Mouse (Mus musculus) MEL (cell line): Measurements from ENCODE around the gene Pmpca. TPM values are rescaled to one million over a fixed set of nuclear protein-coding genes. Genes with fewer than 3 reads are reported as not detected.

ENCODE experiments used
- DNase-seq: peaks from one replicate; pipeline ENCODE4 v3.0.0; 2011; ENCODE audit warnings: low read depth, low spot score
- H3K27ac ChIP-seq: 2 replicates; pipeline ENCODE4 v1.5.1; 2012; ENCODE audit warnings: low read depth, mild to moderate bottlenecking, control low read depth, low read length, moderate library complexity; ENCODE audit not compliant: control insufficient read depth
- H3K27me3 ChIP-seq, 2 experiments: fragments of 150-350 bp in 1 of 2; sonication (generic) in 1 of 2; 2 replicates each; pipeline ENCODE4 v1.6.1; 2012; ENCODE audit warnings: low read length in 2 of 2, mild to moderate bottlenecking in 2 of 2, improper control_type of control experiment in 1 of 2, moderate library complexity in 1 of 2; ENCODE audit not compliant: insufficient read depth in 2 of 2, control insufficient read depth in 1 of 2
- H3K36me3 ChIP-seq, 2 experiments: 2 replicates each; pipeline ENCODE4 v1.6.1; 2012 to 2014; ENCODE audit warnings: low read length in 2 of 2, improper control_type of control experiment in 1 of 2, inconsistent platforms in 1 of 2, mild to moderate bottlenecking in 1 of 2; ENCODE audit not compliant: insufficient read depth in 2 of 2, control insufficient read depth in 1 of 2
- H3K4me1 ChIP-seq, 2 experiments: fragments of 150-350 bp in 1 of 2; sonication (generic) in 1 of 2; 2 replicates each; pipeline ENCODE4 v1.6.1; 2012; ENCODE audit warnings: low read length in 2 of 2, improper control_type of control experiment in 1 of 2, mild to moderate bottlenecking in 1 of 2; ENCODE audit not compliant: insufficient read depth in 2 of 2, control insufficient read depth in 1 of 2
- H3K4me3 ChIP-seq, 2 experiments: fragments of 150-350 bp in 1 of 2; sonication (generic) in 1 of 2; 2 replicates each; pipeline ENCODE4 v1.5.1; 2012; ENCODE audit warnings: low read depth in 2 of 2, low read length in 2 of 2, mild to moderate bottlenecking in 2 of 2, moderate library complexity in 2 of 2, control low read depth in 1 of 2, improper control_type of control experiment in 1 of 2; ENCODE audit not compliant: control insufficient read depth in 1 of 2, insufficient read depth in 1 of 2
- H3K79me2 ChIP-seq: 2 replicates; pipeline ENCODE4 v1.6.1; 2012; ENCODE audit warnings: mild to moderate bottlenecking, low read length, moderate library complexity; ENCODE audit not compliant: control insufficient read depth, poor library complexity, insufficient read depth
- H3K9ac ChIP-seq: 2 replicates; pipeline ENCODE4 v1.6.1; 2012; ENCODE audit warnings: low read depth, mild to moderate bottlenecking, control low read depth, low read length, moderate library complexity; ENCODE audit not compliant: control insufficient read depth, poor library complexity, severe bottlenecking
- H3K9me3 ChIP-seq: fragments of 150-350 bp; sonication (generic); replicated peaks from 2 replicates; pipeline ENCODE4 v1.6.1; 2012; ENCODE audit warnings: mild to moderate bottlenecking, low read length, improper control_type of control experiment, moderate library complexity; ENCODE audit not compliant: insufficient read depth
- BHLHE40 ChIP-seq: IDR thresholded peaks from 2 replicates; pipeline ENCODE4 v1.6.1; 2012; ENCODE audit warnings: low read depth, mild to moderate bottlenecking, inconsistent platforms, low read length, improper control_type of control experiment, borderline replicate concordance
- CHD1 ChIP-seq: IDR thresholded peaks from 2 replicates; pipeline ENCODE4 v1.6.1; 2012; ENCODE audit warnings: low read depth, mild to moderate bottlenecking, inconsistent platforms, low read length, improper control_type of control experiment
- CHD2 ChIP-seq: IDR thresholded peaks from 2 replicates; pipeline ENCODE4 v1.6.1; 2011; ENCODE audit warnings: low read length, improper control_type of control experiment
- CTCF ChIP-seq, 3 experiments: IDR thresholded peaks in 2 of 3; conservative IDR thresholded peaks in 1 of 3; 2 replicates each; pipeline ENCODE4 v1.5.1; 2011 to 2012; ENCODE audit warnings: low read length in 3 of 3, low read depth in 2 of 3, mild to moderate bottlenecking in 2 of 3, improper control_type of control experiment in 1 of 3, inconsistent platforms in 1 of 3, mixed read lengths in 1 of 3, moderate library complexity in 1 of 3; ENCODE audit not compliant: control insufficient read depth in 1 of 3, insufficient read depth in 1 of 3, poor library complexity in 1 of 3, severe bottlenecking in 1 of 3
- E2F4 ChIP-seq: IDR thresholded peaks from 2 replicates; pipeline ENCODE4 v1.6.1; 2011; ENCODE audit warnings: low read depth, low read length, improper control_type of control experiment, borderline replicate concordance
- ELF1 ChIP-seq: IDR thresholded peaks from 2 replicates; pipeline ENCODE4 v1.6.1; 2014; ENCODE audit warnings: low read depth, mild to moderate bottlenecking, inconsistent platforms, low read length, improper control_type of control experiment, moderate library complexity
- ETS1 ChIP-seq: IDR thresholded peaks from 2 replicates; pipeline ENCODE4 v1.6.1; 2012; ENCODE audit warnings: low read depth, mild to moderate bottlenecking, inconsistent platforms, low read length, improper control_type of control experiment, moderate library complexity
- GABPA ChIP-seq: IDR thresholded peaks from 2 replicates; pipeline ENCODE4 v1.6.1; 2012; ENCODE audit warnings: low read depth, mild to moderate bottlenecking, inconsistent platforms, low read length, improper control_type of control experiment, moderate library complexity
- HCFC1 ChIP-seq: IDR thresholded peaks from 2 replicates; pipeline ENCODE4 v1.6.1; 2012; ENCODE audit warnings: low read depth, mild to moderate bottlenecking, inconsistent platforms, low read length, improper control_type of control experiment, moderate library complexity
- JUND ChIP-seq: IDR thresholded peaks from 2 replicates; pipeline ENCODE4 v1.6.1; 2011; ENCODE audit warnings: low read depth, mild to moderate bottlenecking, improper control_type of control experiment, low read length
- MAX ChIP-seq: IDR thresholded peaks from 2 replicates; pipeline ENCODE4 v1.6.1; 2011; ENCODE audit warnings: low read length, improper control_type of control experiment
- MAZ ChIP-seq: IDR thresholded peaks from 2 replicates; pipeline ENCODE4 v1.6.1; 2012; ENCODE audit warnings: low read depth, mild to moderate bottlenecking, inconsistent platforms, low read length, improper control_type of control experiment
- MXI1 ChIP-seq: IDR thresholded peaks from 2 replicates; pipeline ENCODE4 v1.6.1; 2011; ENCODE audit warnings: mild to moderate bottlenecking, low read depth, low read length, improper control_type of control experiment
- MYB ChIP-seq: IDR thresholded peaks from 2 replicates; pipeline ENCODE4 v1.6.1; 2011; ENCODE audit warnings: mild to moderate bottlenecking, low read depth, low read length, improper control_type of control experiment
- MYC ChIP-seq: IDR thresholded peaks from 2 replicates; pipeline ENCODE4 v1.6.1; 2011; ENCODE audit warnings: low read depth, mild to moderate bottlenecking, low read length, improper control_type of control experiment, moderate library complexity
- NELFE ChIP-seq: IDR thresholded peaks from 2 replicates; pipeline ENCODE4 v1.6.1; 2011; ENCODE audit warnings: low read depth, low read length, improper control_type of control experiment
- NRF1 ChIP-seq: IDR thresholded peaks from 2 replicates; pipeline ENCODE4 v1.6.1; 2014; ENCODE audit warnings: low read depth, mild to moderate bottlenecking, inconsistent platforms, low read length, improper control_type of control experiment, moderate library complexity; ENCODE audit not compliant: poor library complexity, insufficient read depth, severe bottlenecking
- POLR2A ChIP-seq, 2 experiments: IDR thresholded peaks; 2 replicates each; pipeline ENCODE4 v1.6.1; 2011 to 2012; ENCODE audit warnings: low read length in 2 of 2, mild to moderate bottlenecking in 2 of 2, control low read depth in 1 of 2, improper control_type of control experiment in 1 of 2, low read depth in 1 of 2, moderate library complexity in 1 of 2; ENCODE audit not compliant: control insufficient read depth in 1 of 2, insufficient read depth in 1 of 2, poor library complexity in 1 of 2
- POLR2AphosphoS2 ChIP-seq: IDR thresholded peaks from 2 replicates; pipeline ENCODE4 v1.6.1; 2011; ENCODE audit warnings: low read length, improper control_type of control experiment
- RAD21 ChIP-seq: IDR thresholded peaks from 2 replicates; pipeline ENCODE4 v1.6.1; 2011; ENCODE audit warnings: mild to moderate bottlenecking, low read depth, low read length, improper control_type of control experiment
- TBP ChIP-seq: IDR thresholded peaks from 2 replicates; pipeline ENCODE4 v1.8.0; 2011; ENCODE audit warnings: low read depth, low read length, improper control_type of control experiment
- TCF12 ChIP-seq: IDR thresholded peaks from 2 replicates; pipeline ENCODE4 v1.6.1; 2014; ENCODE audit warnings: low read depth, mild to moderate bottlenecking, inconsistent platforms, low read length, improper control_type of control experiment, moderate library complexity
- UBTF ChIP-seq: IDR thresholded peaks from 2 replicates; pipeline ENCODE4 v1.6.1; 2012; ENCODE audit warnings: low read depth, mild to moderate bottlenecking, inconsistent platforms, low read length, improper control_type of control experiment, moderate library complexity, borderline replicate concordance; ENCODE audit not compliant: insufficient read depth
- USF2 ChIP-seq, 2 experiments: IDR thresholded peaks; 2 replicates each; pipeline ENCODE4 v1.6.1; 2011 to 2012; ENCODE audit warnings: improper control_type of control experiment in 2 of 2, low read length in 2 of 2, borderline replicate concordance in 1 of 2, inconsistent platforms in 1 of 2, low read depth in 1 of 2, mild to moderate bottlenecking in 1 of 2; ENCODE audit not compliant: insufficient read depth in 1 of 2
- ZMIZ1 ChIP-seq: IDR thresholded peaks from 2 replicates; pipeline ENCODE4 v1.6.1; 2012; ENCODE audit warnings: low read depth, mild to moderate bottlenecking, inconsistent platforms, low read length, improper control_type of control experiment, moderate library complexity
- ZNF384 ChIP-seq: IDR thresholded peaks from 2 replicates; pipeline ENCODE4 v1.6.1; 2012; ENCODE audit warnings: low read depth, mild to moderate bottlenecking, inconsistent platforms, low read length, improper control_type of control experiment
- polyA plus RNA-seq, 2 experiments: library from polyadenylated mRNA; stranded (reverse) in 1 of 2; unstranded in 1 of 2; fragments of >175 nt in 1 of 2; fragments of >200 nt in 1 of 2; gene quantifications; 2 replicates each; pipeline versions ENCODE4 v1.2.1 to v1.2.4; 2012; ENCODE audit warnings: low replicate concordance in 2 of 2, low read depth in 1 of 2; ENCODE audit not compliant: insufficient read length in 2 of 2, insufficient read depth in 1 of 2, missing spikeins in 1 of 2
- total RNA-seq: library from RNA; depleted of rRNA; stranded (reverse); fragments of 300-350 nt; gene quantifications from 2 replicates; pipeline ENCODE4 v1.2.3, GENCODE M21; 2012

Gene Pmpca
- total and polyA plus RNA-seq, 3 experiments, result 46.4 to 166 (median 96.5) TPM

- no peaks in the 10 kb centered on the region for H3K27me3 ChIP-seq
- H3K79me2 ChIP-seq, result peaks cover 16% of the 10 kb centered on the region
- peaks cover 6 to 13% of the 10 kb centered on the region in 2 experiments for H3K4me1 ChIP-seq
- H3K4me3 ChIP-seq, result peak overlapping the region; percentile 88 to 99
- TF ChIP-seq TCF12 (no peak), UBTF (no peak), RAD21 (no peak), MAX (no peak), MXI1 (no peak), MYB (no peak), MYC (no peak), TBP (no peak), POLR2AphosphoS2 (no peak), GABPA (no peak), NELFE (no peak), JUND (no peak), ZNF384 (no peak), ELF1 (no peak), USF2 (IDR thresholded peaks at IDR 0.05; ENCODE audit: borderline replicate concordance in 1 of 2, insufficient read depth in 1 of 2, low read depth in 1 of 2, low read length in 2 of 2) (no peak), CHD2 (no peak)
- H3K27ac ChIP-seq, result no peak overlapping the region
- H3K9ac ChIP-seq, result peak overlapping the region; percentile 96
- DNase-seq, result peak; percentile 35
- no peaks in the 10 kb centered on the region for H3K9me3 ChIP-seq
- peaks cover 2 to 12% of the 10 kb centered on the region in 2 experiments; a peak in 3 of 4 replicates for H3K36me3 ChIP-seq
Measured at GRCm38 (mm10) chr2:26444368-26444767, 55.2 kb downstream of the Pmpca start.

DNA sequence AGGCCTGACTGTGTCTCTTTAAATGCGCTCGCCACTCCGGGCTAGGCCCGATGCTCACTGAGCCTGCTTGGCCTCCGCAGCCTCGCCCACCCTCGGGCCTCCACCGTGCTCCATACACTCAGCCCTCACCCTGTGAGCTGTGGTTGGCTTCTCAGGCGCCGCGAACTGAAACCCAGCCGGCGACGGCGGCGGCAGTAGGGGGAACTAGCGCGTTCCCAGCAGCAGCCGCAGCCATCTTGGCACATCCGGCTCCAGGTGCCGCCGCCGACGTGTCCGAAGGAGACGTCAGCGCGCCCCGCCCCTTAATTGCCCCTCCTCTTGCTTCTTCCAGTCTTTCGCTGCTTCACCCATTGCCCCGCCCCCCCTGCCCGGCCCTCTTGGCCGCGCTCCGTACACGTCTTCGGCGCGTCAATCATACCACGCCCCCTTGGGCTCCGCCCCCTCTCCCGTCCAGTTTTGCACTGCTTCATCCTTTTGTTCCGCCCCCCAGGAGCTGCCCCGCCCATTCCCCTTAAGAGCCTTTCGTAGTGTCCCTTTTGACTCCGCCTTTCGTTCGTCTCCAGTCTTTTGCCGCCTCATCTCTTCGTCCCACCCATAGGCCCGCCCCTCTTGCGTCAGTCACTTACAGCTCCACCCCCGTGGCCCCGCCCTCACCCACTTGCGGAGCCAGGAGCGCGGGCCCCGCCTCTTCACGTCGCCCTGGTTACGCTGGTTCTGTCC, 56.0 kb downstream of the Pmpca start, which contains the start of gene Sec16a:
Gene Sec16a (minus strand): TSS at position 271 of the 720 bp plus-strand sequence.
- Histone ChIP-seq H3K9me3 (no peaks in the 10 kb centered on the region), H3K9ac (peak within 1 kb of the TSS; percentile 96), H3K4me1 (peaks cover 6 to 13% of the 10 kb centered on the region in 2 experiments), H3K4me3 (peak within 1 kb of the TSS; percentile 88 to 99), H3K79me2 (peaks cover 15% of the 10 kb centered on the region), H3K27ac (peak within 1 kb of the TSS; percentile 86), H3K36me3 (peaks cover 2 to 12% of the 10 kb centered on the region in 2 experiments; a peak in 3 of 4 replicates), H3K27me3 (no peaks in the 10 kb centered on the region)
- DNase-seq, result peak; percentile 100
- TF ChIP-seq ELF1 (peak; percentile 57), TBP (peak; percentile 61), CHD2 (peak; percentile 25), MXI1 (peak; percentile 80; the same call in 1 of the 2 replicates), MAZ (peak; percentile 46; the same call in 1 of the 2 replicates), NRF1 (0 out of 2 replicates have a peak, but pooled peaks have one; percentile 8), HCFC1 (peak; percentile 79), ZMIZ1 (peak; percentile 56; the same call in 1 of the 2 replicates), BHLHE40 (0 out of 2 replicates have a peak, but pooled peaks have one; percentile 27), CHD1 (no peak), MAX (peak; percentile 59), ZNF384 (no peak), NELFE (peak; percentile 76), POLR2A (IDR thresholded peaks at IDR 0.05; ENCODE audit: control insufficient read depth in 1 of 2, insufficient read depth in 1 of 2, low read depth in 1 of 2, low read length in 2 of 2, poor library complexity in 1 of 2) (peak; percentile 73 to 82; a peak in 3 of 4 replicates), E2F4 (0 out of 2 replicates have a peak, but pooled peaks have one; percentile 50), POLR2AphosphoS2 (peak; percentile 57), ETS1 (0 out of 2 replicates have a peak, but pooled peaks have one; percentile 24), JUND (no peak), CTCF (IDR thresholded peaks at IDR 0.05 in 2 of 3, conservative IDR thresholded peaks at IDR 0.05 in 1 of 3; ENCODE audit: control insufficient read depth in 1 of 3, insufficient read depth in 1 of 3, low read depth in 2 of 3, low read length in 3 of 3, poor library complexity in 1 of 3, severe bottlenecking in 1 of 3) (no peak)
